Mouse (Mus musculus) activated CD4-positive, CD25-positive, alpha-beta regulatory T cell, adult 4 months (primary cell): ENCODE measurements around the gene Mtrr. TPM values are rescaled to one million over a fixed set of nuclear protein-coding genes. Genes with fewer than 3 reads are reported as not detected.
"Not testable (repeated sequence)": the region's sequence is repeated elsewhere in the genome, so short reads cannot be mapped to it uniquely, and the experiment has no call there.

Experiments used
- ATAC-seq: one replicate; pipeline ENCODE4 v1.8.0; 2017
- polyA plus RNA-seq, 2 experiments: library from polyadenylated mRNA; unstranded; fragments of 100-300 nt; shearing (Covaris generic); gene quantifications; one replicate each; pipeline ENCODE4 v1.2.1; 2017

Gene Mtrr
- polyA plus RNA-seq, 2 experiments from 2014 or later, result 15.7 to 19.3 TPM

GRCm38 (mm10) chr13:68568110-68568509, 13.8 kb downstream of the Mtrr start:
- no peak for ATAC-seq

GRCm38 (mm10) chr13:68553391-68553790, 28.6 kb downstream of the Mtrr start:
- not testable (repeated sequence) for ATAC-seq

Other genes starting within 250 kb of the Mtrr start
- gene Fastkd3, start 85 bp upstream of the Mtrr start, polyA plus RNA-seq, result 10 to 100 TPM; 29.7 to 33.1 TPM
- not detected for gene 1700001L19Rik, start 15.3 kb upstream of the Mtrr start, polyA plus RNA-seq